Mouse (Mus musculus): ENCODE measurements around the gene Ntn3. TPM values are rescaled to one million over a fixed set of nuclear protein-coding genes. Genes with fewer than 3 reads are reported as not detected.

Ntn3 gene
- polyA plus RNA-seq, 1 experiment, result 1.3 TPM

DNA sequence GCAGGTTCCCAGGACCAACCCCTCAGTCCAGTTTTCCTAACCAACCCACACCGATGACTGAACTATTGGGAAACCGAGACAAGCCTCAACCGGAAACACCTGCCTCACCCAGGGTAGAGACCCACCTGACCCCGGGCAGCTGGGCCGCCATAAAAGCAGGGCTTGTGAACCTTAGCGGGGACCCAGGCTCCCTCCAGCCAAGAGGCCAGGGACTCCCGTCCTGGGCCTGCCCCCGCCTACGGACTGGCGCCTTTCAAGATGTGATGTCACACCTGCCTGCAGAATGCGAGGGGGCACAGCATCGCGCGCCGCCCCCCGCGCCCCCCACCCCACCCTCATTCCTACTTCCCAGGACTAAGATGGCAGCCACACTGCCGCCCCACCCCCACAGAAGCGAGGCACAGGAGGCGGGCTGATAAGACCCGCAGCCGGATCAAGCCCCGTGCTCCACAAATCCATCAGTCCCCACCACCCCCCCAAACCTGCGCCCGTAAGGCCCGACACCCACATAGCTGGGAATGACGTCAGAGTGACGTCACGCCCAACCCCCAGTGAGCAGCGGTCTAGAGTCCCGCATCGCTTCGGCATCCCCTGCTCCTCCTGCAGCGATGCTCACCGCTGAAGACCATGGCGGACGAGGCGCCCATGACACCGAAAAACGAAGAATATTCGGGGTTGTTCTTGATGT lies 40.6 kb downstream of the Ntn3 start:
- no peaks in the 10 kb centered on the region for H3K27me3 ChIP-seq (ENCODE audit: control insufficient read depth, insufficient read depth, low read length)
- peaks cover 11% of the 10 kb centered on the region for H3K4me1 ChIP-seq (ENCODE audit: control insufficient read depth, insufficient read depth, insufficient read length, low read length)
- H3K27ac ChIP-seq (ENCODE audit: insufficient read depth, low read depth, low read length), result peak overlapping the region; percentile 99
- TF ChIP-seq CTCF (IDR thresholded peaks at IDR 0.05; ENCODE audit: extremely low read depth, insufficient read length, insufficient replicate concordance, low read depth, low read length) (no peak), POLR2A (IDR thresholded peaks at IDR 0.05; ENCODE audit: low read depth, low read length) (no peak)
- peaks cover 13% of the 10 kb centered on the region for H3K36me3 ChIP-seq (ENCODE audit: control insufficient read depth, insufficient read depth, low read length)
- peak overlapping the region; percentile 86 for H3K4me3 ChIP-seq (ENCODE audit: low read depth, low read length)
- WGBS, result under 1% methylated on average over 41 of the region's 41 CpGs

DNA sequence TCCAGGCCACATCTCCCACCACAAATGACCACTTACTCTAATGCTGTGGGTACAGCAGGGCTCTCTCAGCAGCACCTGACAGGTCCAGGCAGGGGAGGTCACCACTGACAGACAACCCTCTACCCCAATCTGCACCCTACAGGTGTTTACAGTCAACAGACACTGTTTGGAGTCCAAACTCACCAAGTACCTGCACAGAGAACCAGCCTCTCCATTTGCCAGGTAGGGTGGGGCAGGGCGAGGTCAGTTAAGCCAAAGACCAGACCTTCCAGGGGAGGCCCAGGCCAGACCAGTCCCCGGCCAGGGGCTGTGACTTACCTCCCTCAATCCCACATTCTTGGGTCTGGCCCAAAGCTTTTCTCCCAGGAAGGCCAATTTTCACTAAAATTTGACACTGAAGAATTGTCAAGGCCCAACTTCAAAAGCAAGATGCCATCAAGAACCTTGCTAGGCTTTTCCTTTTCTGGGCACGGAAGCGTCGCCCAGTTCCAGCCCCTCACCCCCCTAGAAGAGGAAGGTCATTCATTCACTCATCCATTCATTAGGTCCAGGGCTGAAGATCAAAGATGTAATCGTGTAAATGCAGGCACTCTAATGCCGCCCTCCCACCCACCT lies 41.3 kb downstream of the Ntn3 start:
- H3K4me3 ChIP-seq (ENCODE audit: low read depth, low read length), result peak overlapping the region; percentile 86
- 22% methylated on average over 7 of the region's 7 CpGs for WGBS
- H3K27ac ChIP-seq (ENCODE audit: insufficient read depth, low read depth, low read length), result peak overlapping the region; percentile 48
- H3K27me3 ChIP-seq (ENCODE audit: control insufficient read depth, insufficient read depth, low read length), result no peaks in the 10 kb centered on the region
- H3K4me1 ChIP-seq (ENCODE audit: control insufficient read depth, insufficient read depth, insufficient read length, low read length), result peaks cover 11% of the 10 kb centered on the region
- no peak for TF ChIP-seq CTCF (IDR thresholded peaks at IDR 0.05; ENCODE audit: extremely low read depth, insufficient read length, insufficient replicate concordance, low read depth, low read length)
- TF ChIP-seq POLR2A (IDR thresholded peaks at IDR 0.05; ENCODE audit: low read depth, low read length), result no peak
- H3K36me3 ChIP-seq (ENCODE audit: control insufficient read depth, insufficient read depth, low read length), result peaks cover 13% of the 10 kb centered on the region

DNA sequence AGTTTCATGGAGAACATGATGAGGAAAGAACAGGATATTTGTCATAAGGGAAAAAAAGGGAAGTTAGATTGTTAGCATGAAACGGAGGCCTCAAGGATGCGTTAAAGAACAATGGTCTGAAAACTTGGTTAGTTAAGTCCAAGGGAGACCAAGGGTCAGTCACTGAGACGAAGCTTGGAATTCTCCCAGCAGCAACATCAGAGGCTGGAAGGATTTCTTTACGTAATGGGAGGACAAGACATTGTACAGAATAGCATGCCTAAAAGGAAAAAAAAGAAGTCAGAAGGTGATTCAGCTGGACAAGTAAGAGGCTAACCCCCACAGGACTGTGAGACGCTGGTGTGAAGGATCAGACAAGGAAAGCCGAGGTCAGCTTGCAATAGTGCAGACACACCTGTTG lies 42.2 kb downstream of the Ntn3 start:
- no peak overlapping the region for H3K27ac ChIP-seq (ENCODE audit: insufficient read depth, low read depth, low read length)
- WGBS, result 78% methylated on average over 6 of the region's 6 CpGs

GRCm38 (mm10) chr17:24164566-24165259 lies 44.6 kb downstream of the Ntn3 start:
- peaks cover 16% of the 10 kb centered on the region for H3K36me3 ChIP-seq (ENCODE audit: control insufficient read depth, insufficient read depth, low read length)
- peaks cover 17% of the 10 kb centered on the region for H3K4me1 ChIP-seq (ENCODE audit: control insufficient read depth, insufficient read depth, insufficient read length, low read length)
- TF ChIP-seq POLR2A (IDR thresholded peaks at IDR 0.05; ENCODE audit: low read depth, low read length) (no peak), CTCF (IDR thresholded peaks at IDR 0.05; ENCODE audit: extremely low read depth, insufficient read length, insufficient replicate concordance, low read depth, low read length) (no peak)
- no peak overlapping the region for H3K4me3 ChIP-seq (ENCODE audit: low read depth, low read length)
- 64% methylated on average over 11 of the region's 11 CpGs for WGBS
- no peaks in the 10 kb centered on the region for H3K27me3 ChIP-seq (ENCODE audit: control insufficient read depth, insufficient read depth, low read length)
- 0 out of 2 replicates have a peak overlapping the region, but pooled peaks have one; percentile 7 for H3K27ac ChIP-seq (ENCODE audit: insufficient read depth, low read depth, low read length)

More for the DNA sequence above, 42.2 kb downstream of the Ntn3 start:
- peaks cover 12% of the 10 kb centered on the region for H3K4me1 ChIP-seq (ENCODE audit: control insufficient read depth, insufficient read depth, insufficient read length, low read length)
- H3K27me3 ChIP-seq (ENCODE audit: control insufficient read depth, insufficient read depth, low read length), result no peaks in the 10 kb centered on the region
- H3K36me3 ChIP-seq (ENCODE audit: control insufficient read depth, insufficient read depth, low read length), result peaks cover 13% of the 10 kb centered on the region
- no peak for TF ChIP-seq POLR2A (IDR thresholded peaks at IDR 0.05; ENCODE audit: low read depth, low read length)
- H3K4me3 ChIP-seq (ENCODE audit: low read depth, low read length), result no peak overlapping the region

- H3K36me3 ChIP-seq (ENCODE audit: control insufficient read depth, insufficient read depth, low read length), result peaks cover 16% of the 10 kb centered on the region
- peaks cover 17% of the 10 kb centered on the region for H3K4me1 ChIP-seq (ENCODE audit: control insufficient read depth, insufficient read depth, insufficient read length, low read length)
- no peaks in the 10 kb centered on the region for H3K27me3 ChIP-seq (ENCODE audit: control insufficient read depth, insufficient read depth, low read length)
- H3K27ac ChIP-seq (ENCODE audit: insufficient read depth, low read depth, low read length), result peak within 1 kb of the TSS; percentile 82
- peak within 1 kb of the TSS; percentile 65 for H3K4me3 ChIP-seq (ENCODE audit: low read depth, low read length)
- TF ChIP-seq CTCF (IDR thresholded peaks at IDR 0.05; ENCODE audit: extremely low read depth, insufficient read length, insufficient replicate concordance, low read depth, low read length) (no peak), POLR2A (IDR thresholded peaks at IDR 0.05; ENCODE audit: low read depth, low read length) (0 out of 2 replicates have a peak, but pooled peaks have one; percentile 27)
- WGBS, result under 1% methylated on average over 47 of the region's 47 CpGs
Measured at GRCm38 (mm10) chr17:24163176-24163962, 46.0 kb downstream of the Ntn3 start, which contains the start of gene Amdhd2. Amdhd2 (minus strand) TSS chr17:24163766.

GRCm38 (mm10) chr17:24162584-24163175 lies 46.7 kb downstream of the Ntn3 start:
- TF ChIP-seq POLR2A (IDR thresholded peaks at IDR 0.05; ENCODE audit: low read depth, low read length) (peak; percentile 41; the same call in 1 of the 2 replicates), CTCF (IDR thresholded peaks at IDR 0.05; ENCODE audit: extremely low read depth, insufficient read length, insufficient replicate concordance, low read depth, low read length) (no peak)
- 6% methylated on average over 17 of the region's 17 CpGs for WGBS
- H3K27ac ChIP-seq (ENCODE audit: insufficient read depth, low read depth, low read length), result peak overlapping the region; percentile 82
- peak overlapping the region; percentile 65 for H3K4me3 ChIP-seq (ENCODE audit: low read depth, low read length)
- H3K36me3 ChIP-seq (ENCODE audit: control insufficient read depth, insufficient read depth, low read length), result peaks cover 17% of the 10 kb centered on the region
- H3K4me1 ChIP-seq (ENCODE audit: control insufficient read depth, insufficient read depth, insufficient read length, low read length), result peaks cover 13% of the 10 kb centered on the region; the same call in 1 of the 2 replicates
- no peaks in the 10 kb centered on the region for H3K27me3 ChIP-seq (ENCODE audit: control insufficient read depth, insufficient read depth, low read length)

Measured in small intestine, adult 2 months (tissue).